Mouse (Mus musculus): ENCODE data around the gene Vps9d1.
"Not testable (repeated sequence)": the region's sequence is repeated elsewhere in the genome, so short reads cannot be mapped to it uniquely, and the experiment has no call there.

The Vps9d1 gene

GRCm38 (mm10) chr8:123254099-123254885, at the start of gene Vps9d1, which contains the start of gene Zfp276:
Vps9d1 (minus strand) TSS chr8:123254348.
Zfp276 (plus strand) TSS chr8:123254195.
- peak; percentile 85 for DNase-seq

DNA sequence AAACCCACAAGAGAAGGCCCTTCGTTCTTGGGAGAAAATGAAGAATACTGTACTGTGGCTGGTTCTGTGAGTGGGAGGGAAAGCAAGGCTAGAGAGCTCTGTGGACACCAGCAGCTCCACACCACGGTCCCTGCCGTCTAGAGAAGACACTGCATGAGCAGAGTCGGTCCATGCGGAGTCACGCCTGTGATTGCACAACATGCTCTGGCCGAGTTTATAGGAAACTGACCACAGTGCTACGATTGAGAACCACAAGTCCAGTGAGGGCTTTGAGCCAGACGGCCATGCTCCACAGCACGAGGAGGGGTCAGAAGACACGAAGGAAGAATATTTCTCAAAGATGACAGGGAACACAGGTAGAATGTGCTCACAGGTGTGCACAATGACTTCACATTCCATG, 44.2 kb upstream of the Vps9d1 start:
- DNase-seq = no peak

- DNase-seq = no peak
Measured at GRCm38 (mm10) chr8:123292785-123293184, 38.6 kb upstream of the Vps9d1 start.

- no peak for DNase-seq
Measured at GRCm38 (mm10) chr8:123292281-123292680, 38.1 kb upstream of the Vps9d1 start.

GRCm38 (mm10) chr8:123291716-123292115, 37.6 kb upstream of the Vps9d1 start:
- no peak for DNase-seq

GRCm38 (mm10) chr8:123290679-123291078, 36.5 kb upstream of the Vps9d1 start:
- no peak for DNase-seq

DNA sequence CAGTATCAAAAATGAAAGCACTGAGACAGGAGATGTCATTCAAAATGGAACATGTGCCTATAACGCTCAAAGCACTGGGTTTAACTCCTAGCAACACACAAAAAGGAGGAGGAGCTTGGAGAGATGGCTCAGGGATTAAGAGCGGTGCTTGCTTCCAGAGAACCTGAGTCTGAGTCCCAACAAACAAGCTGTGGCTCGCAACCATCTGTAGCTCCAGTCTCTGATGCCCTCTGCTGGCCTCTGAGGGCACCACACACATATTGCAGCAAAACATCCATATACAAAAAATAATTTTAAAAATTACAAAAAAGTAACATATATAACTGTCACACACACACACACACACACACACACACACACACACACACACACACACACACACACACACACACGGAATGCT, 36.0 kb upstream of the Vps9d1 start:
- peak; percentile 43 for DNase-seq

GRCm38 (mm10) chr8:123287362-123287761, 33.2 kb upstream of the Vps9d1 start:
- no peak for DNase-seq

- no peak for DNase-seq
Measured at GRCm38 (mm10) chr8:123284493-123284892, 30.3 kb upstream of the Vps9d1 start.

DNA sequence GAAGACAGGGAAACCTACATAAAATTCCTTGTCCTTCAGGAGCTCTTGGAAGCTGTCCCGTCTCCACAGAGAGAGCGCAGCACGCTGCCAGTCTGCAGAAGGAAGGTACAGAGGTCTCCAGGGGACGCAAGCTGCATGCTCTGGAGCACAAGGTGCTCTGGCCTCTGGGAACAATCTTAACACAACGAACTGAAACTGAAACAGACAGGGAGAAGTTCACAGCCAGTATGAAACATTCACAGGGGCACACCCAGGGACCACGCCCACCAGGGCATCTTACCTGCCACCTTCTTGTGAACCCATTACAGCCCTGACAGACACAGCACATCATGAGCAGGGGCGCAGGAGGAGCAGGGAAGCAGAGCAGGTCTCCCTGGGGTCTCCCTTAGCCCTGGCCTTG, 29.8 kb upstream of the Vps9d1 start:
- no peak for DNase-seq

DNA sequence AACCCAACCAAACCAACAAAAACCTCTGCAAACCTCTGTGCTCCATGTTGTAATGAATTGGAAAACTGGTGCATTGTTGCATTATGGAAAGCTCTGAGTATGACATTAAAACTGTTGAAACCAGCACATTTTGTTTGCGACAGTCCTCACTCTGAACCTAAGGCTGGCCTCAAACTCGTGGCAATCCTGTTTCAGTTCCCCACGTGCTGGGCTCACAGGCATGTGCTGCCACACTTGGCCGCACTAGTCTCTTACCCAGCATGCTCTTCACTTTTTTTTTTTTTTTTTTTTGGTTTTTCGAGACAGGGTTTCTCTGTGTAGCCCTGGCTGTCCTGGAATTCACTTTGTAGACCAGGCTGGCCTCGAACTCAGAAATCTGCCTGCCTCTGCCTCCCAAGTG, 28.8 kb upstream of the Vps9d1 start:
- DNase-seq = not testable (repeated sequence)

DNA sequence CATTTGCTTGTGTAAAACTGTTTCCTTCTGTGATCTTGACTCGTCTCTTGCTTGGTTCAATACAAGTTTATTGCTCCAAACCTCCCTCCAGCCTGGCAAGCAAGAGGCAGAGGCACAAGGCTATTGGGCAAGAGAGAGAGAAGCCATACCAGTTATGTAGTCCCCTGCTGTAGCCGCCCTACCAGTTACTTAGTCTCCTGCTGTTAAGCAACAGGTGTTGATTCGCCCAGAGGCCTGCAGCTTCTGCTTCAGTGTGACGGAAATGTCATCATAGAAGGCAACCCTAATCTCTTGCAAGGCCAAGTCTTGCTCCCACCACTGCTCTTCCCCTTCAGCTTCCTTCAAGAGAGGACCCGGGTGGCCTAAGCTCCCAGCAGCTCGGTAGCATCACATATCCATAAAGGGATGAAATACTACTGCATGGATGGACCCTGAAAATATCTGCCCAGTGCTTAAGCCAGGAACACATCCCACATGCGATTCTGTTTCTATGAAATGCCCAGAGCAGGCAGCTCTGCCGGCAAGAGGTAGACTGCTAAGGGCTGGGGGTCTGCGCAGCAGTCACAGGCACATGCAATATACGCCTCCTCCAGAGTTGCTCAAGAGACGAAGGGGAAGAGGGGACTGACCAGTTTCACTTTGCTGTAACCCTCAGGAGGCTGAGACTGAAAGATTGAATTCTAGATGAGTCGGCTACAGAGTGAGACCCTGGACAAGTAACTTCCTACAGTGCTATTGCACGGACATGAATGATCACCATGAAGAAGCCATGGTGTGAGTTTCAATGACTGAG, 26.4 kb upstream of the Vps9d1 start:
- no peak for DNase-seq

- no peak for DNase-seq
Measured at GRCm38 (mm10) chr8:123279828-123280227, 25.7 kb upstream of the Vps9d1 start.

GRCm38 (mm10) chr8:123278445-123278844, 24.3 kb upstream of the Vps9d1 start:
- no peak for DNase-seq

- DNase-seq = no peak
Measured at GRCm38 (mm10) chr8:123275096-123275495, 20.9 kb upstream of the Vps9d1 start.

- DNase-seq = no peak
Measured at GRCm38 (mm10) chr8:123274447-123274846, 20.3 kb upstream of the Vps9d1 start.

- DNase-seq = no peak
Measured at GRCm38 (mm10) chr8:123271901-123272300, 17.8 kb upstream of the Vps9d1 start.

DNA sequence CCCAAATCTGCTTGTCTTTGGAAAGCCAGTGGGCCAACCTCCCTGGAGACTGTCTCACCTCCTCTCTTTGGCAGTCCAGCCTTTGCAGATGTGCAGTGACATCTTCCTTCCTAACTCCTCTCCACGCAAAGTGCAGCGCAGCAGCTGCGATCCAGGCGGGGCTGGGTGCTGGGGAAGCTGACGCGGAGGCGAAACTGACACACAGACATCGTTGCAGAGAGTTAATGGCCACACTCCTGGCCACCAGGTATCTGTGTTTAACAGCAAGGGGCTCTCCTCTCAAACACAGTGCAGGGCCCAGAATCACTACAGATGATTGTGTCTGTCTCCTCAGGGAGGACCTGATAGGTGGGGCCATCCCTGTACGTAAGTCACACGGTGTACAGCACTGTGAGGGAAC, 17.0 kb upstream of the Vps9d1 start:
- no peak for DNase-seq

DNA sequence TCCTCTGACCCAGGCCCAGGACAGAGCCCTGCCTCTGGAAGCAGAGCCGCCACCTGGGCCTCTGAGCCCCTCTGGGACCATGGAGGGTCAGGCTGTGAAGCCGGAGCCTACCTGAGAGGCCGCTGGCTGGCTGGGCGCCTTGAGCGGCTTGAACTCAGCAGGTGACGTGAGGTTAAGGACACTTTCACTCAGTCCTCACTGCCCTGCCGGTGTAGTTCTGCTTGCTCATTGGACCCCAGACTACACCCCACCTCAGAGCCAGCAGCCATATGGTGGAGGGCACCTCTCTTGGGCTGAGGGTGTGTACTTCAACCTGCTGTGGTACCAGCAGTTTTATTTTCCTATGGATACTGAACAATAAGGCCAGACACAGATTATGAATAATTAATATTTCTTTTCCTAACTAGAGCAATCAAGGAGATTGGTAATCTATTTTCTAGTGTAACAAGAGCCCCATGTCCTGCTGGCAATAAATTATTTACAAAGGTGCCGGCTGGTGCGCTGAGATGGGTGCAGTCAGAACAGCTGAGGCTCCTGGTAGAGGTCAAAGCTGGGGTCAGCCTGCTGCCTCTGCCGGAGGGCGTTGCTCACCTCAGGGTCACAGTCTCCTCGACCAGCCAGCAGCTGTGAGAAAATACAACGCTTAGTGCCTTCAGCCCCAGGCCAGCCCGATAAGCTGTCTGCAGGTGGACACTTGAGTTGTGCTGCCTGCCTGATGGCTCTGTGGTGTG, 13.9 kb upstream of the Vps9d1 start:
- no peak for DNase-seq

- not testable (repeated sequence) for DNase-seq
Measured at GRCm38 (mm10) chr8:123257593-123257992, 3.4 kb upstream of the Vps9d1 start.

DNA sequence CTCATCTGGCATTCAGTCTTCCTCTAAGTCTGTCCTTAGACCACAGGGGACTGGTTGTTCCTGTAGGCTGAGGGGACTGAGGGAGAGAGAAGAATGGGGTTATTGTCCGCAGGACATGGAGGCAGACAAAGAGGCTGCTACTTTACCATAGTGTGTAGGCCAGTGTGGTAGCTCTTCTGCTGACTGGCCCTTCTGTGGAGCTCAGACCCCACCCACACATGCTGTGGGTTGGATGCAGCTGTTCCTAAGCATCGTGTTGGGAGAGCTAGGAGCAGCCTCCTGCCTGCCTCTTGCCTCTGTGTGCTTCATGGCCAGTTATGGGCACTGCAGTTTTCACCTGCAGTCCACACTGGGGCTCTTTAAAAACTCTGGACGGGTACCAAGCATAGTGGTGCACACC, 3.0 kb upstream of the Vps9d1 start:
- DNase-seq = no peak

DNA sequence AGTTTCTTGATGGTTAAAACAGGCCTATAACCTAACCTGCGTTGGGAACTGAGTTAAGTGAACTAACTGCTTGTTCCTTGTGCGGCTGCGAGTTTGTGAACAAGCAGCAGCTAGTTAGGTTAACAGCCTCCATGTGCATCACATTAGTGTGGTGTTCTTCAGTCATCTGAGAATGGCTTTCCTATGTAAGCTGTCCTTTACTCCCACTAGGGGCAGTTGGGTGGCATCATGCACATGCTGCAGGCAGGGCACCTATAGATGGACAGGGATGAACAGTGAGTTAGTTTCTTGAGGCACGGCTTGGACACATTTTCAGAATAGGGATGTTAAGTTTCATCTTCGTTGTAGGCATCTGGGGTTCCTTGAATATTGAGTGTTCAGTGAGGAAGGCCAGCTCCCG, 1.0 kb upstream of the Vps9d1 start:
- DNase-seq = no peak

DNA sequence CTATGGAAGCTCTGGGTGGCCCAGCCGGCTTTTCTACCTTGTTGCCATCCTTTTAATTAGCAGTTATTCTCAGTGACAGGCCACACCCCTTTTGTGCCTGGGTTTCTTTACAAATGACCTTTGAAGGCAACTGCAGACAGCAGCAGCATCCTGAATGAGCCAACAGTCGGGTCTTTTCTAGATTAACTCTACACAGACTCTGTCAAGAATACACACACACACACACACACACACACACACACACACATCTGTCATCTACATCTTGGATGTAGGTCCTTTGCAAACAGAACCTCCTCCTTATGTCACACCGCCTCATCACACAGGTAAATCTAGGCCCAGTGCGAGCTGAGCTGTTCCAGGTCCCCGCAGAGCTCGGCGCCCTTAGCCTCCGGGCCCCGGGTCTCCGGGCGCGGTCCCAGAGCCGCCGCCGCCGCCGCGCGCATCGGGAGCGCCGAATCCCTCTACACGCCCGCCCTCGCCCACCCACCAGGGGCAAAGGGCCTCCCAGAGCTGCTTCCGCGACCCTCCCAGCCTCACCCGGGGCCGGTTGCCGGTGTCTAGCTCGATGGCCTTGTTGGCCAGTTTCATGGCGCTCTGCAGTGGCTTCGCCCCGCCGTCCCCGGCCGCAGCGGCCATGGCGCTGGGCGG, 573 bp downstream of the Vps9d1 start:
- no peak for DNase-seq

Measured in right cerebral cortex, postnatal 4 days (tissue).